Comparison of ENCODE assay signal across 9 mouse cellular contexts in genomic region chr10:75182151-75182774, GRCm38 (mm10). TPM values are rescaled to one million over a fixed set of nuclear protein-coding genes. Genes with fewer than 3 reads are reported as not detected.
DNase-seq lines count a peak whose midpoint lies in the region; ATAC-seq lines count a peak whose summit lies in the region.
"Had no signal": no experiment of that assay in that cellular context is flagged by ENCODE, and none has a peak within 500 bp of the region (broad histone marks: within the 10 kb centered on the region; RNA-seq: fewer than 3 reads in every experiment).

No protein-coding gene starts in this region.

- no peak overlapping the region for H3K4me3 ChIP-seq in forebrain, embryonic 14.5 days (ENCODE audit: low read depth, low read length)
- H3K4me3 ChIP-seq in hindbrain, embryonic 15.5 days = no peak overlapping the region

- peak; percentile 82 for ATAC-seq in forebrain, embryonic 14.5 days
- peak; percentile 49; the same call in 1 of the 2 replicates for ATAC-seq in hindbrain, embryonic 15.5 days (ENCODE audit: low FRiP score, low read depth)
- peak; percentile 82 for ATAC-seq in megakaryocyte progenitor cell, adult 5-6 weeks (replicated peaks; ENCODE audit: poor library complexity)

- H3K27me3 ChIP-seq in forebrain, embryonic 14.5 days (replicated peaks; ENCODE audit: control insufficient read depth, insufficient read depth, low read length) = no peaks in the 10 kb centered on the region
- no peaks in the 10 kb centered on the region for H3K27me3 ChIP-seq in hindbrain, embryonic 15.5 days

- peak; percentile 87 for DNase-seq in MN1 (ENCODE audit: low spot score)
- peak; percentile 24 for DNase-seq in c-Kit-positive CD71-positive TER-119-positive erythroid progenitor cells, embryonic 14.5 days (ENCODE audit: low spot score)
- peak; percentile 78 for DNase-seq in forebrain, embryonic 14.5 days (ENCODE audit: low spot score)
- DNase-seq in left cerebral cortex, adult 18-20 months (ENCODE audit: low spot score in 2 of 2) = peak; percentile 78
- DNase-seq in right cerebral cortex, postnatal 14 days = peak; percentile 74
- DNase-seq in urinary bladder, postnatal 25 days (ENCODE audit: low spot score) = peak; percentile 74

- H3K4me1 ChIP-seq in forebrain, embryonic 14.5 days (ENCODE audit: control insufficient read depth, insufficient read depth, low read length) = no peaks in the 10 kb centered on the region
- H3K4me1 ChIP-seq in hindbrain, embryonic 15.5 days (replicated peaks) = no peaks in the 10 kb centered on the region

- H3K27ac ChIP-seq in forebrain, embryonic 14.5 days (ENCODE audit: low read depth, low read length) = no peak overlapping the region
- H3K27ac ChIP-seq in hindbrain, embryonic 15.5 days (replicated peaks) = no peak overlapping the region
- H3K27ac ChIP-seq: macrophage had no signal

- H3K9ac ChIP-seq in forebrain, embryonic 14.5 days (ENCODE audit: low read length) = no peak overlapping the region
- H3K9ac ChIP-seq in hindbrain, embryonic 15.5 days = no peak overlapping the region

- peaks cover 75% of the 10 kb centered on the region for H3K36me3 ChIP-seq in forebrain, embryonic 14.5 days (ENCODE audit: control insufficient read depth, insufficient read depth, low read length)
- H3K36me3 ChIP-seq in hindbrain, embryonic 15.5 days = peaks cover 58% of the 10 kb centered on the region

- no peaks in the 10 kb centered on the region for H3K9me3 ChIP-seq in forebrain, embryonic 14.5 days (replicated peaks; ENCODE audit: control insufficient read depth, low read length)
- H3K9me3 ChIP-seq in hindbrain, embryonic 15.5 days = no peaks in the 10 kb centered on the region

- H3K4me2 ChIP-seq in forebrain, embryonic 14.5 days (ENCODE audit: low read length) = no peak overlapping the region
- no peak overlapping the region for H3K4me2 ChIP-seq in hindbrain, embryonic 15.5 days

- WGBS in forebrain, embryonic 14.5 days = 45% methylated on average over 14 of the region's 14 CpGs
- WGBS in hindbrain, embryonic 15.5 days = 42% methylated on average over 14 of the region's 14 CpGs

RNA-seq across cellular contexts. Expression of gene Specc1l, which starts 29.6 kb away (rescaled TPM):
- 24.3 and 29.6 TPM in 2 replicates for polyA plus RNA-seq in forebrain, embryonic 14.5 days (2014; fragmentation: Nextera tagmentation; extraction: Ambion mirVana)
- 30.5 and 30.8 TPM in 2 replicates for polyA plus RNA-seq in hindbrain, embryonic 15.5 days (2015; fragmentation: Nextera tagmentation; extraction: Ambion mirVana)
- 10 to 100 TPM; 36.4 to 42.3 TPM for total RNA-seq in left cerebral cortex, adult 18-20 months (2021)
- 20.0 and 21.7 TPM in 2 replicates for total RNA-seq in megakaryocyte progenitor cell, adult 5-6 weeks (2015)
- 30.2 and 32.8 TPM in 2 replicates for total RNA-seq in megakaryocyte progenitor cell, adult 5-6 weeks (2017)

Comparison
In these comparisons a context has a peak if more than half of its experiments do, and no peak if none do; other contexts are left out.
1. DNase-seq: peak in every context shown above with its lines; median percentile 87 in MN1; 78 in forebrain, embryonic 14.5 days; 78 in left cerebral cortex, adult 18-20 months; 74 in right cerebral cortex, postnatal 14 days; 74 in urinary bladder, postnatal 25 days; 24 in c-Kit-positive CD71-positive TER-119-positive erythroid progenitor cells, embryonic 14.5 days.